Mouse (Mus musculus) stomach, embryonic 16.5 days (tissue): Measurements from ENCODE around the gene Asphd1. TPM values are rescaled to one million over a fixed set of nuclear protein-coding genes. Genes with fewer than 3 reads are reported as not detected.

Experiments used
- ATAC-seq: fragments of 200-750 bp; cut with Nextera tagmentation; 2 replicates; pipeline ENCODE4 v1.8.0; 2017; ENCODE audit warnings: moderate number of reproducible peaks, moderate TSS enrichment; ENCODE audit not compliant: insufficient read depth, low FRiP score
- H3K27ac ChIP-seq: fragments of 300-500 bp; sonication (generic); 2 replicates; pipeline ENCODE4 v1.5.1; 2014; ENCODE audit warnings: low read length
- H3K27me3 ChIP-seq: fragments of 300-500 bp; sonication (generic); 2 replicates; pipeline ENCODE4 v1.6.1; 2014; ENCODE audit warnings: low read length, control low read depth, mixed read lengths; ENCODE audit not compliant: control insufficient read depth, insufficient read depth
- H3K36me3 ChIP-seq: fragments of 300-500 bp; sonication (generic); 2 replicates; pipeline ENCODE4 v1.6.1; 2014; ENCODE audit warnings: low read length; ENCODE audit not compliant: control insufficient read depth, insufficient read depth
- H3K4me1 ChIP-seq: fragments of 300-500 bp; sonication (generic); 2 replicates; pipeline ENCODE4 v1.6.1; 2014; ENCODE audit warnings: low read length, control low read depth, mixed read lengths; ENCODE audit not compliant: control insufficient read depth, insufficient read depth
- H3K4me2 ChIP-seq: fragments of 300-500 bp; sonication (generic); 2 replicates; pipeline ENCODE4 v1.6.1; 2014; ENCODE audit warnings: low read depth, low read length, mixed read lengths
- H3K4me3 ChIP-seq: fragments of 300-500 bp; sonication (generic); replicated peaks from 2 replicates; pipeline ENCODE4 v1.5.1; 2014; ENCODE audit warnings: mild to moderate bottlenecking, low read length
- H3K9ac ChIP-seq: fragments of 300-500 bp; sonication (generic); 2 replicates; pipeline ENCODE4 v1.6.1; 2014; ENCODE audit warnings: low read length
- H3K9me3 ChIP-seq: fragments of 300-500 bp; sonication (generic); replicated peaks from 2 replicates; pipeline ENCODE4 v1.6.1; 2016; ENCODE audit warnings: low read length, control low read depth; ENCODE audit not compliant: control insufficient read depth
- WGBS: fragments of 180-500 bp; shearing (Covaris S2); extraction: QIAGEN DNeasy Blood & Tissue Kit; methylation state at CpG from one replicate; pipeline ENCODE4 v1.1.7; 2014; 5-methylcytosine and 5-hydroxymethylcytosine counted together
- polyA plus RNA-seq: library from polyadenylated mRNA; unstranded; fragments of >200 nt; fragmentation: Nextera tagmentation; extraction: Ambion mirVana; gene quantifications from 2 replicates; pipeline ENCODE4 v1.2.1, GENCODE M21; 2015

The Asphd1 gene
- polyA plus RNA-seq, 1 experiment from 2014 or later: 0.18 TPM

GRCm38 (mm10) chr7:126941801-126942200, 7.6 kb downstream of the Asphd1 start:
- Histone ChIP-seq H3K27me3 (no peaks in the 10 kb centered on the region), H3K4me3 (no peak overlapping the region), H3K9me3 (no peaks in the 10 kb centered on the region), H3K36me3 (no peaks in the 10 kb centered on the region), H3K9ac (no peak overlapping the region), H3K27ac (no peak overlapping the region), H3K4me1 (no peaks in the 10 kb centered on the region), H3K4me2 (no peak overlapping the region)
- no peak for ATAC-seq
- WGBS: 85% methylated on average over 5 of the region's 5 CpGs

- H3K4me2 ChIP-seq: no peak overlapping the region
- no peak overlapping the region for H3K27ac ChIP-seq
- WGBS: 49% methylated on average over 6 of the region's 6 CpGs
- no peaks in the 10 kb centered on the region for H3K27me3 ChIP-seq
- H3K9me3 ChIP-seq: no peaks in the 10 kb centered on the region
- ATAC-seq: no peak
- no peaks in the 10 kb centered on the region for H3K4me1 ChIP-seq
- no peak overlapping the region for H3K4me3 ChIP-seq
- no peaks in the 10 kb centered on the region for H3K36me3 ChIP-seq
- H3K9ac ChIP-seq: no peak overlapping the region
Measured at GRCm38 (mm10) chr7:126941171-126941570, 8.2 kb downstream of the Asphd1 start.

- no peak overlapping the region for H3K27ac ChIP-seq
- H3K4me2 ChIP-seq: no peak overlapping the region
- 92% methylated on average over 2 of the region's 2 CpGs for WGBS
- no peak for ATAC-seq
- no peak overlapping the region for H3K4me3 ChIP-seq
- H3K9ac ChIP-seq: no peak overlapping the region
- H3K4me1 ChIP-seq: peaks cover 8% of the 10 kb centered on the region; the same call in 1 of the 2 replicates
- no peaks in the 10 kb centered on the region for H3K36me3 ChIP-seq
- H3K9me3 ChIP-seq: no peaks in the 10 kb centered on the region
- no peaks in the 10 kb centered on the region for H3K27me3 ChIP-seq
Measured at GRCm38 (mm10) chr7:126932652-126933051, 16.7 kb downstream of the Asphd1 start.

GRCm38 (mm10) chr7:126929046-126929445, 20.3 kb downstream of the Asphd1 start:
- Histone ChIP-seq H3K27ac (peak overlapping the region; percentile 67), H3K27me3 (no peaks in the 10 kb centered on the region), H3K36me3 (no peaks in the 10 kb centered on the region), H3K9ac (peak overlapping the region; percentile 88), H3K9me3 (no peaks in the 10 kb centered on the region), H3K4me1 (peaks cover 8% of the 10 kb centered on the region; the same call in 1 of the 2 replicates), H3K4me2 (peak overlapping the region; percentile 72), H3K4me3 (peak overlapping the region; percentile 90)
- no peak for ATAC-seq
- WGBS: 0% methylated on average over 26 of the region's 27 CpGs

- Histone ChIP-seq H3K27ac (peak within 1 kb of the TSS; percentile 67), H3K9ac (peak within 1 kb of the TSS; percentile 88), H3K4me3 (peak within 1 kb of the TSS; percentile 90), H3K27me3 (no peaks in the 10 kb centered on the region), H3K4me2 (peak within 1 kb of the TSS; percentile 72), H3K9me3 (no peaks in the 10 kb centered on the region), H3K36me3 (no peaks in the 10 kb centered on the region), H3K4me1 (peaks cover 8% of the 10 kb centered on the region; the same call in 1 of the 2 replicates)
- ATAC-seq: peak; percentile 96
- WGBS: 2% methylated on average over 56 of the region's 56 CpGs
Measured at GRCm38 (mm10) chr7:126928384-126929037, 20.9 kb downstream of the Asphd1 start, which contains the start of gene Kctd13. Kctd13 (plus strand) TSS chr7:126928879.

GRCm38 (mm10) chr7:126926299-126926698, 23.1 kb downstream of the Asphd1 start:
- Histone ChIP-seq H3K4me1 (peaks cover 20% of the 10 kb centered on the region), H3K36me3 (no peaks in the 10 kb centered on the region), H3K27me3 (no peaks in the 10 kb centered on the region), H3K9me3 (no peaks in the 10 kb centered on the region), H3K4me3 (no peak overlapping the region), H3K27ac (no peak overlapping the region), H3K9ac (no peak overlapping the region), H3K4me2 (no peak overlapping the region)
- ATAC-seq: no peak
- WGBS: 15% methylated on average over 3 of the region's 3 CpGs

GRCm38 (mm10) chr7:126923999-126924398, 25.4 kb downstream of the Asphd1 start:
- no peak for ATAC-seq
- H3K27me3 ChIP-seq: no peaks in the 10 kb centered on the region
- H3K27ac ChIP-seq: no peak overlapping the region
- H3K4me1 ChIP-seq: peaks cover 14% of the 10 kb centered on the region
- 69% methylated on average over 5 of the region's 5 CpGs for WGBS
- no peak overlapping the region for H3K9ac ChIP-seq
- no peak overlapping the region for H3K4me2 ChIP-seq
- H3K9me3 ChIP-seq: no peaks in the 10 kb centered on the region
- no peak overlapping the region for H3K4me3 ChIP-seq
- H3K36me3 ChIP-seq: no peaks in the 10 kb centered on the region

- H3K4me3 ChIP-seq: no peak within 1 kb of the TSS
- H3K27me3 ChIP-seq: no peaks in the 10 kb centered on the region
- no peaks in the 10 kb centered on the region for H3K36me3 ChIP-seq
- WGBS: 25% methylated on average over 5 of the region's 5 CpGs
- H3K4me1 ChIP-seq: peaks cover 11% of the 10 kb centered on the region
- peak within 1 kb of the TSS; percentile 31 for H3K9ac ChIP-seq
- H3K27ac ChIP-seq: peak within 1 kb of the TSS; percentile 60
- no peaks in the 10 kb centered on the region for H3K9me3 ChIP-seq
- ATAC-seq: peak; percentile 84
- peak within 1 kb of the TSS; percentile 3; the same call in 1 of the 2 replicates for H3K4me2 ChIP-seq
Measured at GRCm38 (mm10) chr7:126922624-126923060, 26.7 kb downstream of the Asphd1 start, which contains the start of gene Tmem219. Tmem219 (minus strand) TSS chr7:126922917.

GRCm38 (mm10) chr7:126921563-126921962, 27.8 kb downstream of the Asphd1 start:
- H3K9ac ChIP-seq: no peak overlapping the region
- H3K4me2 ChIP-seq: no peak overlapping the region
- H3K9me3 ChIP-seq: no peaks in the 10 kb centered on the region
- no peak for ATAC-seq
- 72% methylated on average over 2 of the region's 2 CpGs for WGBS
- H3K4me1 ChIP-seq: peaks cover 11% of the 10 kb centered on the region
- no peak overlapping the region for H3K27ac ChIP-seq
- H3K27me3 ChIP-seq: no peaks in the 10 kb centered on the region
- no peaks in the 10 kb centered on the region for H3K36me3 ChIP-seq
- H3K4me3 ChIP-seq: no peak overlapping the region
